Mouse (Mus musculus) cerebellum, adult 9-11 months (tissue): Measurements from ENCODE around the gene Gss.
A peak's percentile ranks its signal among the peaks of the same experiment; 100 is the strongest.
"Not testable (repeated sequence)": the region's sequence is repeated elsewhere in the genome, so short reads cannot be mapped to it uniquely, and the experiment has no call there.

Source experiments
- DNase-seq: peaks from one replicate; pipeline ENCODE4 v3.0.0; 2022

The Gss gene

DNA sequence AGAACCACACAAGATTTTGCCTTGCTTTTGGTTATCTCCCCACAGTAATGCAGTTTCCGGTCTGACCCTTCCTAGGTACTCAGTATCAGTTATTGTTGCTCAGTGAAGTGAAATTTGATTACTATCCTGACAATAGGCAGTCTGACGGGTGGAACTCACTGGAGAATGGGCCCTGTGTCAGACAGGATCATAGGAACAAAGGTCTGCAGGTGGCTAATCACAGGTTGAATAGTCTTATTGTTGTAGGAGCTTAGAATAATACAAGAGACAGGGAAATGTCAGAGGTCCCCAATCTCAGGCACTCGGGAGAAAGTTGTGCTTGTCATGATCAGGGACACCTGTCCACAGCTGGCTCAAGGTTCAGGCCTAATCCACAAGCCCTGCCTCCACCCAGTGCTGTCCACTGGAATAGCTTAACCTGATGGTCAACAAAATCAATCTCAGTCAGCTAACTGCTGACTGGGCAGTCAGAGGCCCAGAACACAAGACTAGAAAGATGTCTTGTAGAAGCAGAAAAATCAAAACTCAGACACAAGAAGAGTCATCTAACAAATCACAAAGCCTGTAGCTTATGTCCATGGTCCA, 23.3 kb downstream of the Gss start:
- DNase-seq, result no peak

GRCm38 (mm10) chr2:155567751-155568150, 24.9 kb downstream of the Gss start:
- DNase-seq, result no peak

DNA sequence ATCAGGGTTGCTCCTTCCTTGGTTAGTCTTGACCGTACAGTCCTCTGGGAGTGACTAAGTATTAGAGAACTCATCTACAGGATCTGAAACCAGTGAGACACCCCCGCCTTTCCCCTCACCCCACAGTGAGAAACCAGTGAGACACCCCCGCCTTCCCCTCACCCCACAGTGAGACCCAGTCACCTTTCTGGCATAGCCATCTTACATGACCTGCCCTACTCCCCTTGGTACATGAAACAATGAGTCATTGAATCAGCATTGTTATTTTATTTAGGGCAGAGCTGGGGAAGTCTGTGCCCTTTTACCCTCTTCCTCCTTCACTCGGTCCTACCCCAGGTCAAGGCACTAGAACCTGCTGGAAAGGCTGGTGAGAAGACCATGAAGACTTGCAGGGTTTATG, 29.7 kb downstream of the Gss start:
- DNase-seq, result no peak

DNA sequence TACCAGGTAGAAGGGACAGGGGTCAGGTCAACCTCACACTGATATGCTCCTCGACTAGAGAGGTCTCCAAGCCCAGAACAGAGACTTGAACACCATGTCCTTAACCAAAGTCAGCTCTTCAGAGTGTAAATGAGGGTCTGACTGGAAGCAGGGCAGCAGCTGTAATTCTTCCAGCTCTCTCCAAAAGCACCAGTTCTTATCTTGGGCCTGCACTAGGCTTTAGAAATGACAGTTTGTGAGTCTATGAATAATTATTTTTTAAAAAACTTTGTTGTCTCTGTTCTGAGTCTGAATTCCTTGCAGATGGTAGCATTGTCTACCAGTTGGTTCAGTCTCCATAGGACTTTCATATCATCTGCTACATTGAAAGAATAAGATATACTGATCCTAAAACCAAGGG, 30.4 kb downstream of the Gss start:
- no peak for DNase-seq

DNA sequence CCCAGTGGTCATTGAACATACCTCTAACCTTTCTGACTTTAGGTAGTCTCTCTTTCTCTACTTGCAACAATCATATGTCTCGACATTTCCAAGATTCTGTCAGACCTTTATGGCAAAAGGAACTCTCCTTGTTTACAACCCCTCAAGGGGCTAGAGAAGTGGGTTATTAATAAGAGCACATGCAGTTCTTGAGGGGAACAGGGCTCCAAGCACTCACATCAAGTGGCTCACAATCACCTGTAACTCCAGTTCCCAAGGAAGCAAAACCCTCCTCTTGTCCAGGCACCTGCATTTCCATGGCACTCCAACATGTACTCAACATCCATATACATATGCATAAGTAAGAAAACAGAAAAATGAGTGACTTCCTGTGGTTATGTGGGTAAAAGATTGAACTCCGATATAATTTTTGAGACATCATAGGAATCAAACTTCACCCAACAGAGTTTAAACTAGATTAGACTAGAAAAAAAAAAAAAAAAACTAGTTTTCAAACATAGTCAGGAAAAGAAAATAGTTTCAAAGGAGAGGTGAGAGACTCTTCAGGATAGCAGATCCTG, 38.1 kb downstream of the Gss start:
- no peak for DNase-seq

GRCm38 (mm10) chr2:155552949-155553354, 39.7 kb downstream of the Gss start:
- DNase-seq, result no peak

DNA sequence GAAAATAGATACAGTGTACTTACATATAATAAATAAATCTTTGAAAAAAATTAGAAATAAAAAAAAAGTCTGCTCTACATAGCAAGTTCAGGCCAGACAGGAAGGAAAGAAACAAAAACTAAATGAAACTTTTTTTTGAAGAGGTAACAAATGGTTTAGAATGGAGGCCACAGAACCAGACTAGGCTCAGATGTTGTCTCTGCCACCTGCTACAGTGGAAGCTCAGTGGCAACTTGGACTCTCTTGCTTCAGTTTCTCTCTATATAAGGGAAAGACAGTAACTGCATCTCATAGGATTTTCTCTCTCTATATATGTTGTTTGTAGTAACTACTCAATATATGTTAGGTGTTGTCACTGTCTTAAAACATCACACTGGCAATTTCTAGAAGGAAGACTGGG, 40.3 kb downstream of the Gss start:
- no peak for DNase-seq

DNA sequence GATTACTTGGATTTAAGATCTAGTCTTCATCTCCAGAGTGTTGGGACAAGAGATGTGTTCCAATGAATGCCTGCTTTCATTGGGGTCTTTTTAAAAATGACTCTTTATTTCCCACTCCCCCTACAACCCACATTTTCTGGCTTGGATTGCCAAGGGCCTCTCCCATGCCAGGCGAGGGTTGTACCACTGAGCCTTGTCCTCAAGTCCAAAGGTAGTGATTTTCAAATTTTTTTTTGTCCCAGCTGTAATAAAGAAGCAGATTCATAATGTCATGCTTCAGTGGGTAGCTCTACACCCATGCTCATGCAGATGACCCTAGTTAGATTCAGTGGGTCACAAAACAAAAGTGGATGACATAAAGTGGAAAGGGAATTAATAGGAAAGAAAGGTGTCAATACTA, 45.7 kb downstream of the Gss start:
- DNase-seq, result no peak

DNA sequence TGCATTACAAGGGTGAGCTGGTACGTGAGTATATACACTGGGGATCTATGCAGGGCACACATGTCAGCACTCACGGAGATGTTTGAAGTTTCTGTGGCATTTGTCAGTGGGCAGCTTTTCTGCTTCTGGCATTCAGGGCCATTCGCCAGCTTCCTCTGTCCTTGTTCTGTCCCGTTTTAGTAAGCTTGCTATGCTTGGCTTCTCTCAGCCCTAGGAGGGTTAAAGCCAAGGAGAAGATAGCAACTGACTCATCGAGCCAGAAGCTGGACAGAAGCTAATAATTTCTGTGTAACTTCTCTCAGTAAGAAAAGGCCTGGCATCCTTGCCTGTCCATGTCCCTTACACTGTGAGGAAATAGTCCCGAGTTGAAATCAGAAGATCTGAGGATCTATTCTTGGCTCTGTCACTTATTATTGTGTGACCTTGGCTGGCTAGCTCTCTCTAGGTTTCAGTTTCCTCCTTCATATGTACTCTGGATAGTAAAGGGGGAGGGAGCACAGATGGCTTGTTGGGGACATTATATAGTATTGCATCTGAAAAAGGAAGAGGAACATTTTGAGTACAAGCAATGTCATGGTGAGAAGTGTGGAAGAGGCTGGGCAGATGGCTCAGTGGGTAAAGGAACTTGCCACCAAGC, 51.7 kb downstream of the Gss start:
- peak; percentile 65 for DNase-seq

DNA sequence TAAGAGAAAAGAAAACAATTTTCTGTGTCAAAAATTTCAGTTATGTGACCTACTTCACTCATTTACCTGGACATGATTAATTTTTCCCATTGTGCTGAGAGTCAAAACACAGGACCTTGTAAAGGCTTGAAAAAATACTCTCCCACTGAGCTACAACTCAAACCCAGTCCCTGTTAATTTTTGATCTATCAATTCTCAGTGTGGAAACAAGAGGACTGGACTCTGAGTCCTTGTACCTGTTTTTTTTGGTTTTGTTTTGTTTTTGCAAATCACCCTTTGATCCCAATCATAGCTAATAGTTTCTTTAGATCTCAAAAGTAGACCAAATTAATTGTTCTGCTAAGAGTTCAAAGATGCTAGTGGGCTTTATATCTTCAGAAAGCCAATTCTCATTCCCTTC, 52.9 kb downstream of the Gss start:
- DNase-seq, result no peak

DNA sequence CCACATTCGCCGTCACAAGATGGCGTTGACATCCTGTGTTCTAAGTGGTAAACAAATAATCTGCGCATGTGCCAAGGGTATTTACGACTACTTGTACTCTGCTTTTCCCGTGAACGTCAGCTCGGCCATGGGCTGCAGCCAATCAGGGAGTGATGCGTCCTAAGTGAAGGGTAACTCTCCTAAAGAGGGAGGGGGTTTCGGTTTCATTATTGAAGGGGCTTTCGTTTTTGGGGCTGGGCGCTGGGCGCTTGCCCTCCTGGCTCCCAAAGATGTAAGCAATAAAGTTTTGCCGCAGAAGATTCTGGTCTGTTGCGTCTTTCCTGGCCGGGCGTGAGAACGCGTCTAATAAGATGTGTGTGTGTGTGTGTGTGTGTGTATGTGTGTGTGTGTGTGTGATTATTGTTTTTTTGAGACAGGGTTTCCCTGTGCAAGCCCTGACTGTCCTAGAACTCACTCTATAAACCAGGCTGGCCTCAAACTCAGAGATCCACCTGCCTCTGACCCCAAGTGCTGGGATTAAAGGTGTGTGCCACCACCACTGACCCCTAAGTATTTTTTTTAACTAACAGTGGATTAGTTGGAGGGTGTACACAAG, 54.0 kb downstream of the Gss start:
- DNase-seq, result not testable (repeated sequence)

DNA sequence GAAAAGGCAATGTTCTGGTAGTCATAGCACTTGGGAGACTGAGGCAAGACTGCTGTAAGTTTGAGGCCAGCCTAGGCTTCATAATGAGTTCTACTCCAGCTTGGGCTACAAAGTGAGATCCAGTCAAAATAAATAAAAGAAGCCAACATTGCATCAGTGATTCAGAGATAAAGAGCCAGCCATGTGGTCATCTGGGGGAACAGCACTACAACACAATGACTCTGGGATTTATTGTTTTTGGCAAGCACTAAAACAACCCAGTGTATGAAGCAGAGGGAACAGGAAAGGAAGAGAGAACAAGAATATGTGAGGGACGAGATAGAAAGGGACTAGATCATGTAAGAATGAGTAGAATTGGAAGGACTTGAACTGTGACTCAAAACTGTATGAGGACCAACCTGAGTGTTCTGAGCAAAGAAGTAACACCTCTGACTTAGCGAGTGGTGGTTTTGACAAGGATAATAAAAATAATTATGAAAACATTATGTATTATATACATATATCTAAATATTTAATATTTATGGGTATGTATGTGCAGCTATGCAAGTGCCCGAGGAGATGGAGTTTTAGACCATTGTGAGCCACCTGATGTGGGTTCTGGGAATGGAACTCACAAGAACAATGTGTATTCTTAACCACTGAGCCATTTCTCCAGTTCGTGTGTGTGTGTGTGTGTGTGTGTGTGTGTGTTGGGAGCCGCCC, 54.7 kb downstream of the Gss start:
- no peak for DNase-seq

DNA sequence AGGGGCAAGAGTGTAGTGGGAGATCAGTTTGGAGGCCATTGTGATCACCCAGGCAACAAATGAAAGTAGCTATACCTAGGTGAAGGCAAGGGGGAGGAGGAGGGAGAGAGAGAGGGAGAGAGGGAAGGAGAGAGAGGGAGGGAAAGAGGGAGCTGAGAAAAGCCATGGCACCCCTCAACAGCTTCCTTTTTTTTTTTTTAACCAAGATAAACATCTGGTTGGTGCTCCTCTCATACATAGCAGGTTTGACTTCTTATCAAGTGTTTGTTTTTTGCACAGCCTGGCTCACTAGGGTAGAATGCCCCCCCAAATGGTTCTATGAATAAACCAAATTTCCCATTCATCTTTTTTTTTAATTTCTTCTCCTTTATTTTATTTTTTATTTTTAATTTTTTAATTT, 56.3 kb downstream of the Gss start:
- no peak for DNase-seq

- DNase-seq, result no peak
These were observed 65.2 kb downstream of the Gss start for GRCm38 (mm10) chr2:155527367-155527766.

DNA sequence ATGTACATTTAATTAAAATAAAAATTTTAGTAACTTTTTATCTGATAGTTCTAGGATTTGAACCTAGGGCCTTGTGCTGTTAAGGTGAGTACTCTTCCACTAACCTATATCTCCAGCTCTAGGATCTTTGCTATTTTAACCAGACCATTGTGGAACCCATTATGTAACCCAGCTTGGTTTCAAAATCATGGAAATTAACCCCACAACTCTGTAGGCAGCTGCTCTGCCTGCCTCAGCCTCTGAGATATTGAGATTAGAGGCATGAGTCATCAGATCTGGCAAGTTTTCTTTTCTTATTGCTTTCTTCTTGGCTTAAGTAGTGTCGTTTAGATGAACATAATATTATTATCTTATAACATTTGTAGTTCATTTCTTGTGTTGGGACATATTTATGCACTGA, 68.2 kb downstream of the Gss start:
- no peak for DNase-seq

- no peak for DNase-seq
These were observed 68.9 kb downstream of the Gss start for GRCm38 (mm10) chr2:155523706-155524105.

DNA sequence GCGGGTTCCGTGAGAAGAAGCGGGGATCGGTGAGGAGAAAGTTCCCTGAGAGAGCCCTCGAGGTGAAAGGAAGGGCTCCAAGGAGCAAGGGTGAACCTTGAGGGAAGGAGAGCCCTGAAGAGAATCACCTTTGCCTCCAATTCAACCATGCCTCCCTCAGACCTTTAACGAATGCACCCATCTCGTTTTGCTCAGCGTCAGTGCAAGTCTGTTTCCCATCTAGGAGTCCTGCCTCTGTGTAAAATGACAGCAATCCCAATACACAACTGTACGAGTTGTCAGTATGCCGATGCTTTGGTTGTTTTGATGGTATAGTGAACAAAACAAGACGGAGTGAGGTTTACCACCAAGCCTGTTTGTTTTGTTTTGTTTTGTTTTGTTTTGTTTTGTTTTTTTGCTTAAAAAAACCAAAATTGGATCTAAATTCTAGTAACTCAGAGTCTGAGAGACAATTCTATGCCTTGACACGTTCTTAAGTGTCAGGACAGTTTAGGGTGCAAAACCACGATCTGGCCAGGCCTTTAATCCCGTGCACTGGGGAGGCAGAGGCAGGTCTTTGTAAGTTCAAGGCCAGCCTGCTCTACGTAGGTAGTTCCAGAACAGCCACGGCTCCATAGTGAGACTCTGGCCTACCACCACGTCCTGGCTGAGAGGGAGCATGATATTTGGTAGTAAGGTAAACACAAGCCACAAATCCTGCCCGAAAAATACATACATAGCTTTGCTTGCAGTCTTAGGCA, 73.9 kb downstream of the Gss start:
- DNase-seq, result peak; percentile 40

DNA sequence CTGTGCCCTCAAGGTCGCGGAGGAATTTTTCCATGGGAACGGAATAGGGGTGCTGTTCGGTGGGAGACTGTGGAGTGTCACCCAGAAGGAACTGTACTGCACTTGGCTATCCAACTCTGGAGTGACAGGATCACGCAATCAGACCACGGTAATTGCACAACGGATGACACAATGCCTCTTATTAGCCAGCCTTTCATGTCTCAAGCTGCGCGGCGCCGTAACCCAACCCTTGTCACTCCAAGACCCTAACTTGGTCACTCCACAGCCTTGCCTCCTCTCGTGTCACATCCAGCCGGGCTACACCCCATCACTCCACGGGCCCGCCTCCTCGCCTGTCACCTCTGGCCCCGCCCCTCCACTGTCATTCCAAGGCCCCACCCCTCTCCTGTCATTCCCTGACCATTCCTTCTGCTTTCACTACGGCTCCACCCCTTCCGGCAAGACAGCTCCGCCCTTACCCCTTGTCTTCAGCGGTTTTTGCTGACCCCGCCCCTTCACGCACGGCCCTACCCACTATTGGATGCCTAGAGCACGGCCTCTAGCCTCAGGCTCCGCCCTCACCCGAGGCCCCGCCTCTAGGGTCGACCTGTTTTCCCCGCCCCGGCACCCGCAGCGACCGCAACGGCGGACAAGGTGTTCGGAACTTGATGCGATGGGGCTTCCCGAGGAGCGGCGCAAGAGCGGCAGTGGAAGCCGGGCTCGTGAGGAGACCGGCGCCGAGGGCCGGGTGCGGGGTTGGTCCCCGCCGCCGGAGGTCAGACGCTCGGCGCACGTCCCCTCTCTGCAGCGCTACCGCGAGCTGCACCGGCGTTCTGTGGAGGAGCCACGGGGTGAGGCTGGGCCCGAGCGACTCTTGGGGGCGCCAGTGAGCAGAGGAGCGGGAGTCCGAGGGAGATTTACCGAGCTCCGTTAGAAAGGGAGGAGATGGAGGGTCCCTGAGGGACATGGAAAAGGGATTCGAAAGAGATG, 74.9 kb downstream of the Gss start, which contains the start of the genes Acss2 and Ggt7:
Gene Acss2 (plus strand): TSS at position 494 of the 969 bp plus-strand sequence.
Gene Ggt7 (minus strand): TSS at position 783 of the 969 bp plus-strand sequence.
- DNase-seq, result peak; percentile 100

DNA sequence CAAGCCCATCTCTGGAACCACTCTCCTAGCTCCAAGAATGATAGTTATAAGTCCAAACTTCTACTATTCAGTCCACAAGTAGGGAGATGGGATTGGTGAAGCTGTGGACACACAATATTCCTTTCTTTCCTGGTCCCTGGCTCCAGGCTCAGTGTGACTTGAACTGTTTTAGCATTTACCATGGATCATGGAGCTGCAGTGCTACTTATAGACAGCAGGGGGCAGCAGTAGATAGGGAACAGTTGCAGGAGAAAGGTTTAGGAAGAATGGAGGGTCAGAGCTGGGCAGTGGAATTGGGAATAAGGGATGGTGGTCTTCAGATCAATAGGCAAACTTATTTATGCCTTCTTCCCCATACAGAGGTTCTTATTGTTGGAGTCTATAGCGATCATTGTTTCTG, 76.7 kb downstream of the Gss start:
- peak; percentile 81 for DNase-seq

DNA sequence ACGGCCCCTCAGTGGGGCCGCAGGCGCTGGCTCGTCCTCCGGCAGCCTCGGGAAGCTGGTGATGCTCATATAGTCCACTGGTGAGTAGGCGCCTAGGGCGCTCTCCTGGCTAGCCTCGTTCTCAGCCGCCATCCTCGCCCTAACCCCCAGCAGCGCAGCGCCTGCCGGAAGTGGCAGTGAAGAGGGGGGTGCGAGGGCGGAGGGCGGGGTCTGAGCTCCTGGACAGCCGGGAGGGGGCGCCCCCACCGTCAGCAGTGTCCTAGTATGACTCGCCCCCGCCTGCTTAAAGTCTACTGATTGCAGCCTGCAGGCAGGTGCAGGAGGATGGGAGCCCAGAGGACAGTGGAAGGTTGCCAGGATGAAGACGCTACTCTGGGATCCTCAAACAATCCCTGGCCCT, 77.9 kb downstream of the Gss start:
- peak; percentile 93 for DNase-seq

DNA sequence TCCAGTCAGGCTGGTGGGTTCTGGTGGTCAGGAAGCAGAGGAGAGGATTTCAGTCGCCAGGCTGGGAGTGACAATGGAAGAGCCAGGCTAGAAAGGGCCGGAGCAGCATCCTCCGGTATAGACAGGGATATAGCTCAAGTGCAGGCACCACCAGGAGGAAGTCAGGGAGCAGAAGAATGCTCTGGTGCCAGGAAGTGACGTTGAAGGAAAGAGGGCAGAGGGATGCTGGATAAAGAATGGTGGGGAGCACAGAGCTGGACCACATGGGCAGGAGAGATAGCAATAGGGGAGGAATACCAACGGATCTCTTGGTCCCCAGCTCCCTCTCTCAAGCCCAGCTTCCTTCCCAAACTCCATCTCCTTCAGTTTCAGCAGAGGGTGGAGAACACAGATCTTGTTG, 79.1 kb downstream of the Gss start:
- peak; percentile 67 for DNase-seq
